Mouse (Mus musculus) ES-E14 (cell line): ENCODE data around the gene Abl1. TPM values are rescaled to one million over a fixed set of nuclear protein-coding genes. Genes with fewer than 3 reads are reported as not detected.

Experiments
- DNase-seq: peaks from one replicate; pipeline ENCODE4 v3.0.0-alpha.2; 2013; ENCODE audit warnings: low read depth, low spot score
- H3K27ac ChIP-seq: 2 replicates; pipeline ENCODE4 v1.5.1; 2012; ENCODE audit warnings: low read depth, mild to moderate bottlenecking, low read length, moderate library complexity, mixed read lengths; ENCODE audit not compliant: poor library complexity, insufficient read depth, severe bottlenecking
- H3K36me3 ChIP-seq: 2 replicates; pipeline ENCODE4 v1.6.1; 2012; ENCODE audit warnings: mild to moderate bottlenecking, low read length, moderate library complexity, mixed read lengths; ENCODE audit not compliant: control insufficient read depth, poor library complexity, insufficient read depth, severe bottlenecking
- H3K4me1 ChIP-seq, 2 experiments: fragments of 150-350 bp in 1 of 2; sonication (generic) in 1 of 2; 2 replicates each; pipeline ENCODE4 v1.6.1; 2012; ENCODE audit warnings: low read length in 2 of 2, mild to moderate bottlenecking in 1 of 2, mixed read lengths in 1 of 2; ENCODE audit not compliant: control insufficient read depth in 2 of 2, insufficient read depth in 2 of 2, poor library complexity in 1 of 2
- H3K4me3 ChIP-seq, 2 experiments: fragments of 150-350 bp in 1 of 2; sonication (generic) in 1 of 2; 2 replicates each; pipeline ENCODE4 v1.5.1; 2012; ENCODE audit warnings: low read length in 2 of 2, low read depth in 1 of 2, mild to moderate bottlenecking in 1 of 2, mixed read lengths in 1 of 2; ENCODE audit not compliant: insufficient read depth in 1 of 2, poor library complexity in 1 of 2, severe bottlenecking in 1 of 2
- H3K9ac ChIP-seq: 2 replicates; pipeline ENCODE4 v1.6.1; 2012; ENCODE audit warnings: low read depth, mild to moderate bottlenecking, low read length, mixed read lengths; ENCODE audit not compliant: poor library complexity, insufficient read depth, severe bottlenecking
- H3K9me3 ChIP-seq: fragments of 150-350 bp; sonication (generic); 2 replicates; pipeline ENCODE4 v1.6.1; 2012; ENCODE audit warnings: low read depth, mild to moderate bottlenecking, low read length; ENCODE audit not compliant: control insufficient read depth, insufficient read depth
- CHD2 ChIP-seq: IDR thresholded peaks from 2 replicates; pipeline ENCODE4 v1.6.1; 2014; ENCODE audit warnings: mild to moderate bottlenecking, low read depth, low read length, inconsistent platforms
- HCFC1 ChIP-seq: IDR thresholded peaks from 2 replicates; pipeline ENCODE4 v1.6.1; 2012; ENCODE audit warnings: low read length, inconsistent platforms, borderline replicate concordance; ENCODE audit not compliant: insufficient read depth
- MAFK ChIP-seq: IDR thresholded peaks from 2 replicates; pipeline ENCODE4 v1.6.1; 2014; ENCODE audit warnings: mild to moderate bottlenecking, low read depth, low read length, inconsistent platforms; ENCODE audit not compliant: insufficient read depth
- ZC3H11A ChIP-seq: IDR thresholded peaks from 2 replicates; pipeline ENCODE4 v1.6.1; 2012; ENCODE audit warnings: low read depth, mild to moderate bottlenecking, inconsistent platforms, low read length, borderline replicate concordance
- ZNF384 ChIP-seq: IDR thresholded peaks from 2 replicates; pipeline ENCODE4 v1.6.1; 2012; ENCODE audit warnings: low read depth, low read length, inconsistent platforms
- in situ Hi-C, 2 experiments: fragments of 600-800 bp; cut with MboI; formaldehyde crosslinking; loops; one replicate each; pipeline ENCODE4 v1.15.1; 2025; ENCODE audit warnings: low sequenced_read_pairs in 2 of 2, inconsistent platforms in 1 of 2; ENCODE audit not compliant: unreplicated experiment in 2 of 2
- total RNA-seq: library from RNA; depleted of rRNA; stranded (reverse); fragments of 300-350 nt; gene quantifications from 2 replicates; pipeline ENCODE4 v1.2.3, GENCODE M21; 2012

Abl1 gene
- total RNA-seq, 1 experiment = 41.9 TPM

GRCm38 (mm10) chr2:31713813-31714212 is 25.6 kb downstream of the Abl1 start:
- in situ Hi-C loops = no loop called here
- Histone ChIP-seq H3K27ac (no peak overlapping the region), H3K4me3 (no peak overlapping the region), H3K9me3 (no peaks in the 10 kb centered on the region), H3K9ac (no peak overlapping the region), H3K36me3 (no peaks in the 10 kb centered on the region), H3K4me1 (no peaks in the 10 kb centered on the region)
- no peak for TF ChIP-seq ZNF384
- no peak for TF ChIP-seq ZC3H11A
- TF ChIP-seq CHD2 = no peak
- no peak for TF ChIP-seq MAFK
- no peak for TF ChIP-seq HCFC1
- no peak for DNase-seq

DNA sequence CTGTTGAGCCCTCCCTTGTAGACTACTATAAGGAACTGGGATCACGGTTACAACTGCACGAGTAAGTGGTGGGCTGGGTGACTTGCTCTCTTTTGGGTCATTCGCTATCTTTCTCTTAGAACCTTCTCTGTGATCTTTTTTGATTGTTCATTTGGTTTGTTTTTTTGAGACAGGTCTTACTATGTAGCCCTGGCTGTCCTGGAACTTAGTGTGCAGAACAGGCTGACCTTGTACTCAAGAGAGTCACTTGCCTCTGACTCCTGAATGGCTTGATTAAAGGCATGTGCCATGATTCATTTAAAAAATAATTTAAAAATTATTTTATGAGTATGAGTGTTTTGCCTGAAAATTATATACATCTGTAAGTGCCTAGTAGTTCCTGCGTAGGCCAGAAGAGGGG is 26.6 kb downstream of the Abl1 start:
- H3K4me1 ChIP-seq = 0 out of 4 replicates have a peak, but pooled peaks cover 0 to 2% of the 10 kb centered on the region in 2 experiments
- no peak overlapping the region for H3K9ac ChIP-seq
- DNase-seq = no peak
- no peaks in the 10 kb centered on the region for H3K36me3 ChIP-seq
- no peaks in the 10 kb centered on the region for H3K9me3 ChIP-seq
- no peak overlapping the region for H3K4me3 ChIP-seq
- TF ChIP-seq ZNF384 = no peak
- no peak for TF ChIP-seq ZC3H11A
- no peak for TF ChIP-seq CHD2
- no peak for TF ChIP-seq MAFK
- no peak for TF ChIP-seq HCFC1
- H3K27ac ChIP-seq = no peak overlapping the region
- in situ Hi-C loops = no loop called here

DNA sequence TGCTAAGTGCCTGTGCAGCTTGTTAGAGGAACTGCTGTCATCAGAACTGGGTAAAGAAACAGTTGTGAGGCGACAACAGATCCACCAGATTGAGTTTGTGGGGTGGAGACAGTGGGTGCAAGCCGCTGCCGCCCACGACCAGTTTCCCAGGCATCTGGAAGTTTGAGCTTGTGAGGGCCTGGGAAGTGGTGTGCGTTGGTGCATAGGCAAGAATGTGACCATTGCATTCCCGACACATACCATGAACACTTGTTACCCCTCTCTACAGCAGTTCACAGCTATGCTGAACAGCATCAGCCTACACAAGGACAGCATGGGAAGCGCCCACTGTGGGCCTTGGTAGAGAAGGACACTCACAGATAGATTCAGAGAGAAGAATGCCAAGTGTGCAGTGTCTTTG is 27.8 kb downstream of the Abl1 start:
- no peaks in the 10 kb centered on the region for H3K9me3 ChIP-seq
- in situ Hi-C loops = no loop called here
- H3K36me3 ChIP-seq = no peaks in the 10 kb centered on the region
- TF ChIP-seq ZNF384 = no peak
- TF ChIP-seq MAFK = no peak
- TF ChIP-seq HCFC1 = no peak
- TF ChIP-seq CHD2 = no peak
- no peak for TF ChIP-seq ZC3H11A
- no peak overlapping the region for H3K9ac ChIP-seq
- 0 out of 4 replicates have a peak, but pooled peaks cover 0 to 2% of the 10 kb centered on the region in 2 experiments for H3K4me1 ChIP-seq
- no peak for DNase-seq
- no peak overlapping the region for H3K27ac ChIP-seq
- no peak overlapping the region for H3K4me3 ChIP-seq

- in situ Hi-C loops = no loop called here
- no peaks in the 10 kb centered on the region for H3K9me3 ChIP-seq
- DNase-seq = no peak
- 0 out of 4 replicates have a peak, but pooled peaks cover 0 to 2% of the 10 kb centered on the region in 2 experiments for H3K4me1 ChIP-seq
- no peak for TF ChIP-seq ZNF384
- TF ChIP-seq MAFK = no peak
- no peak for TF ChIP-seq ZC3H11A
- no peak for TF ChIP-seq CHD2
- TF ChIP-seq HCFC1 = no peak
- H3K36me3 ChIP-seq = no peaks in the 10 kb centered on the region
- no peak overlapping the region for H3K9ac ChIP-seq
- H3K27ac ChIP-seq = no peak overlapping the region
- no peak overlapping the region for H3K4me3 ChIP-seq
Measured at GRCm38 (mm10) chr2:31719202-31719880, 31.2 kb downstream of the Abl1 start.
